Mouse (Mus musculus) lung, adult 18-20 months (tissue): Measurements from ENCODE around the gene Prpf18.

Experiments used
- DNase-seq, 2 experiments: peaks; one replicate each; pipeline ENCODE4 v3.0.0; 2022; ENCODE audit warnings: mixed read lengths in 2 of 2

Prpf18 gene

DNA sequence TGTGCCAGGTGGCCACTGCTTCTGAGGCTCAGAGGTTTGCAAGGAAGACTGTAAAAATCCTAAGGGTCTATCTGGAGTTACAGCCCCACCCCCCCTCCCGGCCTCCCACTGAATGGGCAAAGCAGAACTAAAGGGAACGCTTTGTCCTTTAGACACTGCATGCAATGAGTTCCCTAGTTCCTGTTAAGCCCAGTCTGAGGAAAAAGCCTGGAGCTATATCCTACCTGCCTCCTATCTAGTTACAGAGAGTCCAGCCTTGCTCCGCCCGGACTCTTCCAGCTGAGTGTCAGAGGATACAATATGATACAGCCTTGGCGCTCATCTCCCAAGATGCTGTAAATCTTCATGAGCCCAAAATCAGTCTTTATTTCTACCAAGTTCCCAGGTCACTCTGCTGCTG, 77.7 kb downstream of the Prpf18 start:
- no peak for DNase-seq

DNA sequence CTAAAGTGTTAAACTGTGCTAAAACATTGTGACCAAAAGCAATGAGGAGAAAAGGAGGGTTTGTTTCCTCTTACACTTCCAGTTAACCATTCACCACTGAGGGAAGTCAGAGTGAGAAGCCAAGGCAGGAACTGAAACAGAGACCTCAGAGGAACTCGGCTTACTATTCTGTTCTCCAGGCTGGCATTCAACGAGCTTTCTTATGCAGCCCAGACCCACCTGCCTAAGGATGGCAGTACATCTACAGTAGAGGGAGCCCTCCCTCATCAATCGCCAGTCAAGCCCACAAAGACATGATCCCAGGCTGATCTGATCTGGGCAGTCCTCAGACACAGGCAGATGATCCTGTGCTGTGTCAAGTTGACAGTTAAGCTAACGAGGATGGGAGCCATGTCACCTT, 78.5 kb downstream of the Prpf18 start:
- DNase-seq = no peak

DNA sequence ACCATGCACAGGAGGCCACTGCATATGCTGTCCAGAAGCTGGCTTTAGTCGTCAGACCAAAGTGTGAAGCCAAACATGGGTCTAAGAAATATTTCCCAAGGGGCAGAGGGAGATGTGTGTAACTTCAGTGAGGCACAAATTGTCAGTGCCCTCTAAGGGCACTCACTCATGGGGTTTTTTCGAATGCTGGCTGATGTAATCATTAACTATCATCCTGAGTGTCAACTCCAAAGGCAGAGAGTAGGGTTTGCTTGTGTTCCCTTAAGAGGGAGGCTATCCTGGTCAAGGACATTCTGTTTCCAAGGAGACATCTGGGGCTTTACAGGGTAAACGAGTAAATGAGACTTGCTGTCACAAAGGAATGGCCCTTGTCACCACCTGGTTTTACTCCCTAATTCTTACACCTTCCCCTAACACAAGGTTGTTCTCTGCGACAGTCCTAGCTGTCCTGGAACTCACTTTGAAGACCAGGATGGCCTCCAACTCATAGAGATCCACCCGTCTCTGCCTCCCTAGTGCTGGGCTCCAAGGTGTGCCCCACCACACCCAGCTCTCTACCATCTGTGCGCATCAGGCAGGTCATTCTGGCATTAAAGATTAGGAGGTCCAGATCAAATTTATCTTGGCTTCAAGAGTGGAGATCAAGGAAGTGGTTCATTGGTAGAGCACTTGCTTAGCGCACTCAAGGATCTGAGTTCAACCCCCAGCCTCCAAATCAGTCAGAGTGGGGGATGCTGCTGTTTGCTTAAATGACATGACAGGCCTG, 79.2 kb downstream of the Prpf18 start:
- DNase-seq = no peak
